Mouse (Mus musculus) bone marrow, adult 2 months (tissue): ENCODE measurements around the gene Ccdc106. TPM values are rescaled to one million over a fixed set of nuclear protein-coding genes. Genes with fewer than 3 reads are reported as not detected.

Experiments used
- H3K27ac ChIP-seq: fragments of 200-500 bp; 2 replicates; pipeline ENCODE4 v1.5.1; 2012; ENCODE audit warnings: low read depth, mild to moderate bottlenecking, control low read depth, inconsistent platforms, low read length; ENCODE audit not compliant: control insufficient read depth, poor library complexity, insufficient read depth
- H3K4me1 ChIP-seq: fragments of 200-500 bp; 2 replicates; pipeline ENCODE4 v1.6.1; 2011; ENCODE audit warnings: low read length; ENCODE audit not compliant: control insufficient read depth, insufficient read depth
- H3K4me3 ChIP-seq: fragments of 200-500 bp; replicated peaks from 2 replicates; pipeline ENCODE3; 2011; ENCODE audit warnings: mild to moderate bottlenecking, low read depth, low read length, control low read depth; ENCODE audit not compliant: control insufficient read depth
- CTCF ChIP-seq: fragments of 200-500 bp; IDR thresholded peaks from 2 replicates; pipeline ENCODE4 v1.5.1; 2011; ENCODE audit warnings: low read length, control low read depth; ENCODE audit not compliant: control insufficient read depth, insufficient read depth
- POLR2A ChIP-seq: fragments of 200-500 bp; IDR thresholded peaks from 2 replicates; pipeline ENCODE4 v1.6.1; 2011; ENCODE audit warnings: low read depth, mild to moderate bottlenecking, control low read depth, low read length, borderline replicate concordance; ENCODE audit not compliant: control insufficient read depth
- WGBS: fragments of 180-500 bp; shearing (Covaris S2); methylation state at CpG from one replicate; pipeline ENCODE4 v1.1.7; 2018; 5-methylcytosine and 5-hydroxymethylcytosine counted together
- polyA plus RNA-seq: library from polyadenylated mRNA; stranded (reverse); fragments of >200 nt; gene quantifications from 2 replicates; pipeline ENCODE4 v1.2.4, GENCODE M21; 2011; ENCODE audit warnings: low replicate concordance; ENCODE audit not compliant: missing spikeins, insufficient read depth, insufficient read length

The Ccdc106 gene
- polyA plus RNA-seq, 1 experiment = not detected

- Histone ChIP-seq H3K4me3 (no peak overlapping the region), H3K4me1 (peaks cover 2% of the 10 kb centered on the region), H3K27ac (no peak overlapping the region)
- WGBS = 88% methylated on average over 9 of the region's 9 CpGs
- TF ChIP-seq POLR2A (no peak), CTCF (no peak)
Observed at GRCm38 (mm10) chr7:5036136-5036535, 15.8 kb downstream of the Ccdc106 start.

DNA sequence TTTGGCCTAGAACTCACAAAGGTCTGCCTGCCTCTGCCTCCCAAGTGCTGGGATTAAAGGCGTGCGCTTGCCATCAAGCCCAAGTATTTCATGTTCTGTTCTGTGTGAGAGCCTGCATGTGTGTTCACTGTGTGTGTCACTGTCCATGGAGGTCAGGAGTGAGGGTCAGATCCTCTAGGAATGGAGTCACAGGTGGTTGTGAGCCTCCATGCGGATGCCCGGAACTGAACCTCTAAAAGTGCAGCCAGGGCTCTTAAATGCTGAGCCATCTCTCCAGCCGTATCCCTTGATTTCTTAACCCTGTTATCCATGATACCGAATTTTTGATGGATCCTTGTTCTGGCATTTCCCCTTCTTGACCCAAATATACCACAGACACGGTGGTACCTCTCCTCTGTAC is 16.7 kb downstream of the Ccdc106 start:
- no peak overlapping the region for H3K4me3 ChIP-seq
- TF ChIP-seq CTCF (no peak), POLR2A (no peak)
- H3K4me1 ChIP-seq = peaks cover 2% of the 10 kb centered on the region
- 91% methylated on average over 7 of the region's 7 CpGs for WGBS
- no peak overlapping the region for H3K27ac ChIP-seq

DNA sequence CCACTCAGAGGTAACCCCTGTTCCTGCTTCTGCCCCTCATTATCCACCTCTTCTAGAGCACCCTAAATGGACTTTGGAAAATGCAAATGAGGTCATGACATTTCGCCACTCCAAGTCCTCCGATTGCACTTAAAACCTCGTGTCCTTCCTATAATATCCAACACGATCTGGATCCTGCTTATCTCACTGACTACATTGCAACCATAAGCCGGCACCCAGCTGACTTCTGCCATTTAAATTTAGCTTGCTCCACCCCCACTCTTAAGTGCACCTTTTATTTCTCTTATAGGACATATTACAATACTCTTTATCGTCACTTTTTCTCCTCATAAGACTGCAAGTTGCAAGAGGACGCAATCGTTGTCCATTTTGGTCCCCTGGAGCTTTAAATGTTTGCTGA is 17.1 kb downstream of the Ccdc106 start:
- no peak for TF ChIP-seq POLR2A
- no peak for TF ChIP-seq CTCF
- Histone ChIP-seq H3K4me1 (peaks cover 2% of the 10 kb centered on the region), H3K4me3 (no peak overlapping the region), H3K27ac (no peak overlapping the region)
- WGBS = 70% methylated on average over 8 of the region's 8 CpGs

- H3K4me3 ChIP-seq = peak within 1 kb of the TSS; percentile 91
- peak; percentile 41; the same call in 1 of the 2 replicates for TF ChIP-seq POLR2A
- TF ChIP-seq CTCF = no peak
- WGBS = under 1% methylated on average over 48 of the region's 48 CpGs
Observed at GRCm38 (mm10) chr7:5038109-5038732, 17.9 kb downstream of the Ccdc106 start, which contains the start of gene Zfp784. Gene Zfp784 (minus strand): TSS chr7:5038446.

DNA sequence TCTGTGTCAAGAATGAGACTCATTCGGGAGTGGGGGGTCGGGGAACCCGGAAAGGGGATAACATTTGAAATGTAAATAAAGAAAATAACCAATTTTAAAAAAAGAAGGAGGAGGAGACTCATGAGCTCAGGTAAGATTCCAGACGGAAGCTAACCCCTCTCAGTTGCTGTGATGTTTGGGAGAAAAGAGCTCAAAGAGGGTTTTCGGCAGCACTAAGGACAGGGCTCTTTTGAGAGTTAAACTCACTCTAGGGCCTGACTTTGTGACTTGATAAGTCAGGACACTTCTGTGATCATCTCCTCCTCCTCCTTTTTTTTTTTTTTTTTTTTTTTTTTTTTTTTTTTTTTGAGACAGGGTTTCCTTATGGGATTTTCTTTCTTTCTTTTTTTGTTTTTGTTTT is 18.6 kb downstream of the Ccdc106 start:
- H3K27ac ChIP-seq = no peak overlapping the region

More at GRCm38 (mm10) chr7:5038109-5038732, 17.9 kb downstream of the Ccdc106 start, which contains the start of gene Zfp784:
- Histone ChIP-seq H3K27ac (peak within 1 kb of the TSS; percentile 92), H3K4me1 (peaks cover 2% of the 10 kb centered on the region)

GRCm38 (mm10) chr7:5044981-5045380 is 24.6 kb downstream of the Ccdc106 start:
- TF ChIP-seq CTCF = no peak
- no peak for TF ChIP-seq POLR2A
- 49% methylated on average over 2 of the region's 2 CpGs for WGBS
- H3K4me1 ChIP-seq = no peaks in the 10 kb centered on the region; the same call in 1 of the 2 replicates

More for the DNA sequence above, 18.6 kb downstream of the Ccdc106 start:
- TF ChIP-seq CTCF = no peak
- TF ChIP-seq POLR2A = no peak
- 23% methylated on average over 5 of the region's 5 CpGs for WGBS
- Histone ChIP-seq H3K4me3 (peak overlapping the region; percentile 91), H3K4me1 (peaks cover 2% of the 10 kb centered on the region)

DNA sequence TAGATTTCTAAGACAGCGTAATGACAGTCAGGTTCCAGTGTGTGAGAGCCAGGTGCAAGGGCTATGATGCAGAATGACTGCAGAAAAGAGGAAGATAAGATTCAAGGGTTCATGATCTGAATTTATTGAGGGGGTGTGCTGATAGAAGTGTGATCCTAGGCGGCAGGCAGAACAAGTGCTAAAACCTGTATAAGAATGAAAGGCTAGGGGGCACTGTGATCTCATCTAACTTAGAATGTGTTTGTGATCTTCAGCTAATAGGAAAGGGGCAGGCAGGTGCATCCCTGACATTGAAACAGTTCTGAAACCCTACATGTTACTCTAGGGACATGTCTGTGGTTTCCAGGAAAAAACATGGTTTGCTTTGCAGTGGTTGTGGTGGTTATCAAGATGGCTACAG is 25.8 kb downstream of the Ccdc106 start:
- 64% methylated on average over 2 of the region's 2 CpGs for WGBS
- TF ChIP-seq CTCF (no peak), POLR2A (no peak)
- Histone ChIP-seq H3K27ac (no peak overlapping the region), H3K4me3 (no peak overlapping the region), H3K4me1 (no peaks in the 10 kb centered on the region)

More at GRCm38 (mm10) chr7:5044981-5045380, 24.6 kb downstream of the Ccdc106 start:
- no peak overlapping the region for H3K27ac ChIP-seq
- no peak overlapping the region for H3K4me3 ChIP-seq

GRCm38 (mm10) chr7:5047313-5047712 is 27.0 kb downstream of the Ccdc106 start:
- no peak overlapping the region for H3K27ac ChIP-seq
- no peak overlapping the region for H3K4me3 ChIP-seq
- no peaks in the 10 kb centered on the region for H3K4me1 ChIP-seq
- 17% methylated on average over 2 of the region's 2 CpGs for WGBS
- TF ChIP-seq CTCF (no peak), POLR2A (no peak)
